Mouse (Mus musculus): ENCODE measurements around the gene Fermt2. TPM values are rescaled to one million over a fixed set of nuclear protein-coding genes. Genes with fewer than 3 reads are reported as not detected.
"Not testable (repeated sequence)": the region's sequence is repeated elsewhere in the genome, so short reads cannot be mapped to it uniquely, and the experiment has no call there.

The Fermt2 gene
- polyA plus RNA-seq, 1 experiment from 2014 or later: 118 TPM

DNA sequence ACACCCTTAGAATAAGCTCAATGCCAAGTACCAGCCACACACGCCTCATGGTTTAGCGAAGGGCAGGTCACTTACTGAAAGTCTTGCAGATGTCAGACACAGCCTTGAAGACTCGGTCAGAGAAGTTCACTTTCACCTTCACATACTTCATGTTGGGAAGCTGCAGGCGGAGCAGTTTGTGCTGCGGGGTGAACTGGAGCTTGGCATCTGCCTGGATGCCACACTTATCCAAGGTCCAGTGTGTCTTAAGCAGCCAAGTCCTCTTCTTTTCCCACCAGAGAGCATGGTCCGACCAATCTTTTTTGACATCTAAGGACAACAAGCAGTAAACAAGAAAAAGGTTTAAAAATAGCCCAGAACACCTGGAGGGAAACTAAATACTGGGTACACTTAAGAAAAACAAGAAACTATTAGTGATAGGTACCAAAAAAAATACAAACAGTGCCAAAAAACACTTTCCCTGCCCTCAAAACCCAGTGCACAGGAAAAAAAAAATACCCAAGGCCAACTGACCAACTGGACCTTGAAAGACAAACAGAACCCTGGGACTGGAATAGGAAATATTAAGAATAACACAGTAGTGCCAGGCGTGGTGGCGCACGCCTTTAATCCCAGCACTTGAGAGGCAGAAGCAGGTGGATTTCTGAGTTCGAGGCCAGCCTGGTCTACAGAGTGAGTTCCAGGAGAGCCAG lies 25.4 kb downstream of the Fermt2 start:
- no peak for DNase-seq (ENCODE audit: low spot score)
- 92% methylated on average over 10 of the region's 10 CpGs for WGBS
- H3K27me3 ChIP-seq (ENCODE audit: low read depth, poor library complexity, severe bottlenecking): no peaks in the 10 kb centered on the region
- no peaks in the 10 kb centered on the region for H3K9me3 ChIP-seq (replicated peaks)
- H3K4me3 ChIP-seq: no peak overlapping the region
- no peak overlapping the region for H3K27ac ChIP-seq
- H3K4me1 ChIP-seq: peaks cover 29% of the 10 kb centered on the region
- H3K36me3 ChIP-seq: peaks cover 66% of the 10 kb centered on the region

DNA sequence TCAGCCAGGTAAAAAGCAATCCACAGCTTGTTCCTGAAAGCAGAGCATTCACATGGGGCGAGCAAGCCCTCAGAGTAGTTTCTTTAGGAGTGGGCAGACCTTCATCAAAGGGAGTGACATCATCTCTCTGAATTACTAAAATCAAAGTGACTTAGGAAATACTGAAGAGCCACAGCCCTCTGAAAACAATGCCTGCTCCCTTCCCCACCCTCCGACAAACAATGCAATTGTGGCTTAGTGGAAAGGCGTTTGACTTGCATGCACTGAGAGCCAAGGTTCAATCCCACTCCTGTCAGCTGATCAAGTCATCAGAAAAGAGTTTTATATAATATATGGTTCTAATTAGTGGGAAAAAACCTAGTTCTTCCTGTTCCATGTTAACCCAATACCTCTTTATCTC lies 26.0 kb downstream of the Fermt2 start:
- Histone ChIP-seq H3K27me3 (ENCODE audit: low read depth, poor library complexity, severe bottlenecking) (no peaks in the 10 kb centered on the region), H3K4me1 (peaks cover 26% of the 10 kb centered on the region), H3K9me3 (replicated peaks) (no peaks in the 10 kb centered on the region), H3K4me3 (no peak overlapping the region), H3K27ac (no peak overlapping the region), H3K36me3 (peaks cover 72% of the 10 kb centered on the region)
- no peak for DNase-seq (ENCODE audit: low spot score)
- 86% methylated on average over 3 of the region's 3 CpGs for WGBS

DNA sequence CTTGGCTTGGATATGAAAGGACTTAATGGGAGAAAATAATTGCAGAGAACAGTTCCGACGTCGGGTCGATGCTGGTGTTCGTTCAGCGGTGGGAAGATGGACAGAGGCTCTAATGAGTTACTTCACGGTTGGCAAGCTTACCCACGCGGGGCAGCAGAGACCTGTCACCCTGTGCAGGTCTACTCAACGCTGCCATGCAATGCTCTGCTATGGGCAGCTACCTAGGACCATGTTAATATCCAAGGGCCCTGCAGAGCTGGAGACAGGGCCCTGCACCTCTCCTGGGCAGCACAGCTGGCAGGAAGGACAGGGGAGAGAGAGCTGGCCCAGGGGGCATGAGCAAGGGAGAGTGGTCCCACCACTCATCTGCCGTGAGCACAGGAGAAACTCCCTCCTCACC lies 29.9 kb downstream of the Fermt2 start:
- no peak for DNase-seq (ENCODE audit: low spot score)
- WGBS: 93% methylated on average over 11 of the region's 11 CpGs
- Histone ChIP-seq H3K9me3 (replicated peaks) (no peaks in the 10 kb centered on the region), H3K27me3 (ENCODE audit: low read depth, poor library complexity, severe bottlenecking) (no peaks in the 10 kb centered on the region), H3K36me3 (peaks cover 93% of the 10 kb centered on the region), H3K4me3 (no peak overlapping the region), H3K4me1 (no peaks in the 10 kb centered on the region), H3K27ac (no peak overlapping the region)

DNA sequence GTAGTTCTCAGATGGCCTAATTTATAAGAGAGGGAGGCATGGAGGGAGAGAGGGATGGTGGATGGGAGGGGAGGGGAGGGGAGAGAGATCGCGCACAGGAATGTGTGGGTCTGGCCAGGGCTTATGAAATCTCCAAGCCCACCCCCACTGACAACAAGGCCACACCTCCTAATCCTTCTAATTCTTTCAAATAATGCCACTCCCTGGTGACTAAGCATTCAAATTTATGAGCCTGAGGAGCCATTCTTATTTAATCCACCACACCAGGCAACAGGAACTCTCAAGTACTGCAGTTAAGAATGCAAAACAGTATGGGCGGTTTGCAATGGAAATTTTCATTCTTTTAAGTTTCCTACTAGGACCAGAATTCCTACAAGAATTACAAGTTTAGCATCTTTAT lies 32.8 kb downstream of the Fermt2 start:
- DNase-seq (ENCODE audit: low spot score): no peak
- WGBS: over 99% methylated on average over 3 of the region's 3 CpGs
- peaks cover 94% of the 10 kb centered on the region for H3K36me3 ChIP-seq
- H3K4me1 ChIP-seq: no peaks in the 10 kb centered on the region
- H3K27ac ChIP-seq: no peak overlapping the region
- H3K27me3 ChIP-seq (ENCODE audit: low read depth, poor library complexity, severe bottlenecking): no peaks in the 10 kb centered on the region
- H3K9me3 ChIP-seq (replicated peaks): no peaks in the 10 kb centered on the region
- H3K4me3 ChIP-seq: no peak overlapping the region

DNA sequence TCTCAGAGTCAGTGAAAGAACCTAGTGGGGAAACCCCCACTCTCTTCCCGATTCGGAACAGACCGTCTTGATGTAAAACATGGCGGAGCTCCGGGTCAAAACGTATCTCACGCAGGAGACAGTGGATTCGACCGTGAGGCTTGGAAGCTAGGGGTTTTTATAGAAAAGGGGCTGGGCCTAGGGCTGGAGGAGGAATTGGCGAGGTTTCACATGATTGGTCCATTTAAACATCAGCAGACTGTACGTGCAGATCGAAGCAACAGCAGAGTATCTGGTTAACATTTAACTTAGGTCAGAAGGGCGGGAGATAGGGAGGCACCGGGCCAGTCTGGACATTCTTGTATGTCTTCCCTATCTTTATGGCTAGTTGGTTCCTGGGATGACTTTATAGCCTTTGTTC lies 34.1 kb downstream of the Fermt2 start:
- not testable (repeated sequence) for H3K27me3 ChIP-seq (ENCODE audit: low read depth, poor library complexity, severe bottlenecking); H3K4me1 ChIP-seq; H3K9me3 ChIP-seq (replicated peaks); DNase-seq (ENCODE audit: low spot score); H3K27ac ChIP-seq; H3K4me3 ChIP-seq
- WGBS: 93% methylated on average over 14 of the region's 14 CpGs
- H3K36me3 ChIP-seq: peaks cover 95% of the 10 kb centered on the region

DNA sequence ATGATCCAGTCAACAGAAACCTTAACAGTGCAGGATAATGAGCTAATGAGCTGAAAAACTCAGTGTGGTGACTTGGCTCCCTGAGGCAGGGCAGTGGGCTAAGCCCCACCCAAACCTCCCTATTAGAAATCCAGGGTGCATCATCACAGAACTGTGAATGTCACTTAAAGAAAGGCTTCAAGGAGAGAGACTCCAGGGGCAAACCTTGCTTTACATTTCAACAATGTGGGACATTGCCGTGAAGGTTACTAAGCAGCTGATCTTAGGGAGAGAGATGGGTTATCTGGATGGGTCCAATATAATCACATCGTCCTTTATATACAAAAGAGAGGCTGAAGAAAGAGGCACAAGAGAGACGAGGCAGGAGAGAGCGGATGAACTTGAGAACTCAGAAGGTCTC lies 36.0 kb downstream of the Fermt2 start:
- WGBS: 96% methylated on average over 4 of the region's 4 CpGs
- Histone ChIP-seq H3K36me3 (peaks cover 94% of the 10 kb centered on the region), H3K27me3 (ENCODE audit: low read depth, poor library complexity, severe bottlenecking) (no peaks in the 10 kb centered on the region), H3K9me3 (replicated peaks) (no peaks in the 10 kb centered on the region), H3K4me3 (no peak overlapping the region), H3K4me1 (no peaks in the 10 kb centered on the region), H3K27ac (no peak overlapping the region)
- no peak for DNase-seq (ENCODE audit: low spot score)

DNA sequence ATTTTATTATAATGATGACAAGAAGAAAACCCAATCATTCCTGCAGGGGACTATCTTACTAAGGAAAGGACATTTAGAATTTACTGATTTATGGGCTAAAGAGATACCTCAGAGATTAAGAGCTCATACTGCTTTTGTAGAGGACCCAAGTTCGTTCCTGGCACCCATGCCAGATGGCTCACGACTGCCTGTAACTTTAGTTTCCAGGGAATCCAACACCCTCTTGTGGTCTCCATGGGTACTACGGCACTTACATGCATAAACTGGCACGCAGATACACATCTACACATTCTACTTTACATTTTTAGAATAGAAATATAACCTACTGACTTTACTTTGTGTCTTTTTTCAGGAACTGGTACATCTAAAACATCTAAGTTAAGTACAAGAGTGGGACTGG lies 37.2 kb downstream of the Fermt2 start:
- H3K9me3 ChIP-seq (replicated peaks): no peaks in the 10 kb centered on the region
- H3K36me3 ChIP-seq: peaks cover 87% of the 10 kb centered on the region
- no peak for DNase-seq (ENCODE audit: low spot score)
- WGBS: 95% methylated on average over 4 of the region's 4 CpGs
- no peak overlapping the region for H3K4me3 ChIP-seq
- H3K4me1 ChIP-seq: no peaks in the 10 kb centered on the region
- H3K27me3 ChIP-seq (ENCODE audit: low read depth, poor library complexity, severe bottlenecking): no peaks in the 10 kb centered on the region
- H3K27ac ChIP-seq: no peak overlapping the region

DNA sequence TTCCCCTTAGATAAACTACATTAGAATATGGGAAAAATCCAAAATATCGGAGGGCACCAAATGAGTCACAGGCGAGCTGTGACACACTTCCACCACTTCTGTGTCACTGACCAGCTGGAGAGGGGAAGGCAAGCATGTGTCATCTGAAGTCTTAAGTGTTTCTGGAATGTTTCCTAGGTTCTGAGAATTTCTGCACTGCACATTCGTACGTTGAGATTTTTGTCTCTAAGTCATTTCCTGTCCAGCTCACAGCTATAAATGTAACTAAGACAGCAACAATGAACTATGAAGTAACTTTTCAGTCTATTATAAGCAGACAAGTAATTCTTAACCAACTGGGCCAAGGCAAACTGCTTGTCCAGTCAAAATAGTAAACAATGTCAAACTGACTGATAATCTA lies 37.9 kb downstream of the Fermt2 start:
- no peak for DNase-seq (ENCODE audit: low spot score)
- no peak overlapping the region for H3K4me3 ChIP-seq
- H3K4me1 ChIP-seq: no peaks in the 10 kb centered on the region
- H3K27ac ChIP-seq: no peak overlapping the region
- H3K9me3 ChIP-seq (replicated peaks): no peaks in the 10 kb centered on the region
- no peaks in the 10 kb centered on the region for H3K27me3 ChIP-seq (ENCODE audit: low read depth, poor library complexity, severe bottlenecking)
- WGBS: 92% methylated on average over 4 of the region's 4 CpGs
- H3K36me3 ChIP-seq: peaks cover 87% of the 10 kb centered on the region

DNA sequence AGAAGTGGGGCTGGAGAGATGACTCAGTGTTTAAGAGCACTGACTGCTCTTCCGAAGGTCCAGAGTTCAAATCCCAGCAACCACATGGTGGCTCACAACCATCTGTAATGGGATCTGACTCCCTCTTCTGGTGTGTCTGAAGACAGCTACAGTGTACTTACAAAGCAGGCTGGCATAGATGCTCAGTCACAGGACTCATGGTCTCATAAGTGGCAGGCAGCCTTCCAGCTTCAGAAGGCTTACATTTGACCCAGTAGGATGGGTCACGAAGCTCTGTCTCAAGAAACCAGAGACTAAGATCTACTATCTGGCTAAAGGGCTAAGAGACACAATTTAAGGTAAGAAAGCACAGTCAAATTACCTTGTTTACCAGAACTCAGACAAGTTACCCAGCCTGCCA lies 42.7 kb downstream of the Fermt2 start:
- H3K27me3 ChIP-seq (ENCODE audit: low read depth, poor library complexity, severe bottlenecking); H3K27ac ChIP-seq; H3K9me3 ChIP-seq (replicated peaks); H3K4me1 ChIP-seq; H3K4me3 ChIP-seq; DNase-seq (ENCODE audit: low spot score): not testable (repeated sequence)
- 95% methylated on average over 2 of the region's 2 CpGs for WGBS
- H3K36me3 ChIP-seq: peaks cover 77% of the 10 kb centered on the region

DNA sequence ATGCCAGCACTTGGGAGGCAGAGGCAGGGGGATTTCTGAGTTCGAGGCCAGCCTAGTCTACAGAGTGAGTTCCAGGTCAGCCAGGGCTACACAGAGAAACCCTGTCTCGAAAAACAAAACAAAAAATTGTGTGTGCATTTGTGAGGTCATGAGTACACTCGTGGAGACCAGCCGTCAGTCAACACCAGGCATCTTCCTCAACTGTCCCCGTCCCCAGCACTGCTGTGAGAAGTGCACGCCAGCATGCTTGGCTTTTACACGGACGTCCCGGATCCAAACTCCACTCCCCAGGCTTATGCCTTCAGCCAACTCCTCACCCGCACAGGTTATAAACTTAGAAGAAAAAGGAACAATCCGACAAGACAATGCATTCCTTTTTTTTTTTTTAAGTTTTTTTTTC lies 46.6 kb downstream of the Fermt2 start:
- DNase-seq (ENCODE audit: low spot score); H3K4me3 ChIP-seq; H3K9me3 ChIP-seq (replicated peaks); H3K27ac ChIP-seq; H3K4me1 ChIP-seq; H3K27me3 ChIP-seq (ENCODE audit: low read depth, poor library complexity, severe bottlenecking): not testable (repeated sequence)
- 93% methylated on average over 11 of the region's 11 CpGs for WGBS
- peaks cover 84% of the 10 kb centered on the region for H3K36me3 ChIP-seq

DNA sequence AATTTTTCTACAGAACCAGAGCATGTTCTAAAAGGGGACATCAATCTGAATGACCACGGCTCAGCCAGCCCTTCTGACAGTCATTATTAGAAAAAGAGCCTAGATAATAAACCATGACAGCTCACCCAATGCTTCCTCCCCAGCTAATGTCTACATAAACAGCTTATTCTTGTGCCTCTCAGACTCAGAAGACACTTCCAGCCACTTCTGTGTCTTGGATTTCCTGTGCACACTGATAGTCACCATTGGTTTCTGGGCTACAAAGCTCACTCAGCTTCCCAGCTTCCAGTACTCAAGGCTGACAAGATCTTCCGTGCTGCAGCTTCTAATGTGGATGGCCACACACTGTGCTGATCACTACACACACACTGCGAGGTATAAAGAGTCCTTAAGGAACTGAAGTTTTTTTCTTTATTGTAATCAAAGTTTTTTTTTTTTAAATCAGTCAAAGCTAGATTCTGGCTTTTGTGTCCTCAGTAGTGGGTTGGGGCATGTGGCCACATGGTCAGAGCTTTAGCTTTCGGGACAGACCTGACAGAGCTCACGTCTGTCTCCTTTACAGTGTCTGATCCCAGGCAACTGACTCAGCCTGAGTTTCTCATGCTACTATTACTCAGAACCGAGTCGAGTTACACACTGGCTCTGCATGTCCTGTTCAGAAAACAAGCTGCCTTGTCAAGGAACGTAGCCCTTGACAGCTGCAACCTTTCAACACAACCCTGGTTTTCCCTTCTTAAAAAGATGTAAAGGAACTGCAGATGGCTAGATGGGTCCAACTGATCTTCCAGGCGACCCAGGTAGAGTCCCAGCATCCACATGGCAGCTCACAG lies 50.7 kb downstream of the Fermt2 start:
- Histone ChIP-seq H3K9me3 (replicated peaks) (no peaks in the 10 kb centered on the region), H3K4me1 (no peaks in the 10 kb centered on the region), H3K4me3 (no peak overlapping the region), H3K36me3 (peaks cover 89% of the 10 kb centered on the region), H3K27me3 (ENCODE audit: low read depth, poor library complexity, severe bottlenecking) (no peaks in the 10 kb centered on the region), H3K27ac (no peak overlapping the region)
- DNase-seq (ENCODE audit: low spot score): no peak
- WGBS: 78% methylated on average over 9 of the region's 9 CpGs

DNA sequence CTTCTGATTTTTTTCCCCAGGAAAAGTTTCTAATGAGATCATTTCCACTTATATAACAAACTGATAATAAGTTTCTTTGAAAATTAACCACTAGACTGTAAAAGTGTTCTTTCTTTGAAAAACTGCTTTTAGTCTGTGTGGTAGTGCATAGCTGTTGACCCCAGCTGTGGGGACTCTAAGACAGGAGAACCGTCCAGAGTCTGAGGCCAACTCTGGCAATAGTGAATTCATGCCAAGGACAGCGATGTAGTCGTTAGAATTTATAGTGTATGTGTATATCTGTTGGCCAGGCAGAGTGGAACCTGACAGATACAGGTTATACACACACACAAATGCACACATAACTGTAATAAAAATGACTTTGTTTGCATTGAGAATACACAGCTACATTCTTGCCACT lies 51.4 kb downstream of the Fermt2 start:
- no peaks in the 10 kb centered on the region for H3K9me3 ChIP-seq (replicated peaks)
- WGBS: 84% methylated on average over 3 of the region's 3 CpGs
- H3K4me3 ChIP-seq: no peak overlapping the region
- H3K4me1 ChIP-seq: no peaks in the 10 kb centered on the region
- no peak overlapping the region for H3K27ac ChIP-seq
- H3K27me3 ChIP-seq (ENCODE audit: low read depth, poor library complexity, severe bottlenecking): no peaks in the 10 kb centered on the region
- H3K36me3 ChIP-seq: peaks cover 93% of the 10 kb centered on the region
- DNase-seq (ENCODE audit: low spot score): no peak

DNA sequence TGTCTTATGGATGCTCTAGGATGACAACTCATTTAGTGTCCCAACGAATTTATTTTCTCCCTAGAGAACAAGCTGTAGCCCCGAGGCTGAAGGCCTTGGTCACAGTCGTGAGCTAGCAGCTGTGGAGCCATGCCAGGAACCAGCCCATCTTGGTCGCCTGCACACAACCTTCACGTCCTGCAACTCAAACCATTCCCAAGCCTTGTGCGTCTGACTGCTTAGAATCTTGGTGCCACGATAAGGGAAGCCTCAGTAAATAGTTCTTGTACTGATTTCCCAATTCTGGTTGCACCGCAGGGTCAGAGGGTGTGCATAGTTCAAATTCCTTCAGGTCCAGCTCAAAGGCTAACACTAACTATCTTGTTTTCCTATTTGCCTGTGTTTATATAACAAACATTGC lies 52.3 kb downstream of the Fermt2 start:
- WGBS: 64% methylated on average over 8 of the region's 8 CpGs
- Histone ChIP-seq H3K27ac (no peak overlapping the region), H3K4me3 (no peak overlapping the region), H3K27me3 (ENCODE audit: low read depth, poor library complexity, severe bottlenecking) (no peaks in the 10 kb centered on the region), H3K4me1 (no peaks in the 10 kb centered on the region), H3K36me3 (peaks cover 93% of the 10 kb centered on the region), H3K9me3 (replicated peaks) (no peaks in the 10 kb centered on the region)
- no peak for DNase-seq (ENCODE audit: low spot score)
